Mouse (Mus musculus) NIH3T3 (cell line): Measurements from ENCODE around the gene Rab3a.
A peak's percentile ranks its signal among the peaks of the same experiment; 100 is the strongest.

ENCODE experiments used
- DNase-seq: peaks from one replicate; pipeline ENCODE4 v3.0.0-alpha.2; 2012; ENCODE audit warnings: low read depth

Gene Rab3a

DNA sequence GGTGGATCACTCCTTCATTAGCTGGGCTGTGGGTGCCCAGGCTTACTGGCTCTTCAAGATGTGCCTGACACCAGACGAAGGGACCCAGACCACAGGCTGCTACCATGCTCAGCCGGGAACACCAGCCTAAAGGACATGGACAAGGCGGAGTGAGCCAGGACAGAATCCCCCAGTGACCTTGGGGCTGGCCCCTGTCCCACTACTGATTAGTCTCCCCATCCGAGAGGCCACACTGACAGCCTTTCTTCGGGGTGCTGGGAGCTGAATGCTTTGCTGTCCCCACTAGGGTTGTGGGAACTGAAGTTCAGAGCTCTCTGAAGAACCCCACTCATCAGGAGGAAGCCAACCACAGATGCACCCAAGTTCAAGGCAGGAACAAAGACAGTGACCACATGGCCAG, 20.7 kb downstream of the Rab3a start:
- no peak for DNase-seq

DNA sequence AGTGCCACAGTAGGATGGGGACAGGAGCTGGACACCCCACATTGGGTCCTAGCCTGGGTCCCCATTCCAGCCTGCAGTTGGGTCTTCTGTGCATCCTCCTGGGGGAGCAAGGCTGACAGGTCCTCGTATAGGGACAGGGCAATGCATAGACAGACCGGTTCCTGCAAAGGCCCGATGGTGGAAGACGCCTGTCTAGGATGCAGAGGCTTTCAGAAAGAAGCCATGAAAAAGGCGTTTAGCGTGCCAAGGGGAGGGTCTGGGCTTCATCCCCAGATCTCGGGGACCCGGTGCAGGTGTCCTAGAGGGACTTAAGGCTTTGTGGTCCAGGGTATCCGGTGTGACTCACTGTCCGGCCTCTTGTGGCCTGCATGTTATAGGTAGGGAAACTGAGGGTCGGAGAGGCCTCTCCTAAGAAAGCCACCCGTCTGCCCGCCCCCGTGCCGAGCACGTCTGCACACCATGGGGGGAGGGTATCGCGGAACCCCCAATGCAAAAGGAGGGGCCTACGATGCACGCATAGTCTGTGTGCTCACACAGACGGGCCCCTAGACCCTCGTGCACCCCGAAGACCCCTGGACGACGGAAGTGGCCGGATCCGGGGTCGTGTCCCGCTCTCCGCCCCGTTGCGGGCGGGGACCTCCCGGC, 21.5 kb downstream of the Rab3a start:
- peak; percentile 27 for DNase-seq

GRCm38 (mm10) chr8:70776496-70777444, 22.3 kb downstream of the Rab3a start, which contains the start of gene Pik3r2:
Gene Pik3r2 (minus strand): TSS chr8:70776713.
- peak; percentile 99 for DNase-seq

- DNase-seq = no peak
Observed at GRCm38 (mm10) chr8:70780093-70780492, 25.6 kb downstream of the Rab3a start.

DNA sequence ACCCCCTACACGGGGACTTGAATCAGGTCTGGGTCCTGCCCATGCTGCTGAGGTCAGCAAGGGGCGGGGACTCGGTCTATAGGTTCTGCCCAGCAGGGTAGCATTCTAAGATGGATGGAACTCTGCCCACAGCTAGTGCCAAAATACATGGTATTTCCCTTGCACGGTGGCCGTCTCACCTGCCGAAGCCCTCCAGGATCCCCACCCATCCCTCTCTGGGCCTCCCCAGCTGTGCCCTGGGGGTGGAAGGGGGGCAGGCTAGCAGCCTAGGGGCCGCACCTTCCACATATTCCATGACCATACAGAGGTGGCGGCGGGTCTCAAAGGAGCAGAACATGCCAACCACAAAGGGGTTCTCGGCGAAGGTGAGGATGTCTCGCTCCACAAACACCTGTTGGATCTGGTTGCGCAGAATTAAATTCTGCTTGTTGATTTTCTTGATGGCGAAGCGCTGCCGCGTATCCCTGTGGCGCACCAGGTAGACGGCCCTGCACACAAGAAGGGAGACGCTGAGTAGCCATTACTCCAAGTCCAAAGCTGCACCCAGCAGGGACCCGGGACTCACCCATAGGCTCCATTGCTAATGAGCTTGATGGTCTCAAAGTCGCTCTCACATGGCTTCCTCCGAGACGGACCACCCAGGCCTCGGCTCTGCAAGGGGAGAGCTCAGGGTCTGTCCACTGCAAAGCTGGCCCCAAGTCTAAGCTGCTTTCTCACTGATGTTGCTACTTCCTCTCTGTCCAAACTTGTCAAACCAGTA, 32.0 kb downstream of the Rab3a start:
- DNase-seq = no peak

DNA sequence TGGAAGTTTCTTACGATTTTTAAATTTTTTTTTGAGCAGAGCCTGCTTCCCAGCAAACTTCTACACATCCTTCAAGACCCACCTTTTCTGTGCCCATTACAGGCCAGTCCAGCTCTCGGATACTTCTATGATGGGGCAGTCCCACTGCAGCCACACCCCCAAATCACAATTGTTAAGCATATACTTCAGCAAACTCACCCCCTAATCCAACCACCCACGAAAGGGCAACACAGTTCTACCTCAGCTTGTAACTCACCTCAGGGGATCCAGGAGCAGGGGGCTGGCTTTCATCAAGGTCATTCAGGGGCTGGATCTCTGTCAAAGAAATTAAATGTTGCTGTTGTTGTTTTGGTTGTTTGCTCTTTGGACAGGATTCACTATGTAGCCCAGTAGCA, 32.6 kb downstream of the Rab3a start:
- DNase-seq = no peak

DNA sequence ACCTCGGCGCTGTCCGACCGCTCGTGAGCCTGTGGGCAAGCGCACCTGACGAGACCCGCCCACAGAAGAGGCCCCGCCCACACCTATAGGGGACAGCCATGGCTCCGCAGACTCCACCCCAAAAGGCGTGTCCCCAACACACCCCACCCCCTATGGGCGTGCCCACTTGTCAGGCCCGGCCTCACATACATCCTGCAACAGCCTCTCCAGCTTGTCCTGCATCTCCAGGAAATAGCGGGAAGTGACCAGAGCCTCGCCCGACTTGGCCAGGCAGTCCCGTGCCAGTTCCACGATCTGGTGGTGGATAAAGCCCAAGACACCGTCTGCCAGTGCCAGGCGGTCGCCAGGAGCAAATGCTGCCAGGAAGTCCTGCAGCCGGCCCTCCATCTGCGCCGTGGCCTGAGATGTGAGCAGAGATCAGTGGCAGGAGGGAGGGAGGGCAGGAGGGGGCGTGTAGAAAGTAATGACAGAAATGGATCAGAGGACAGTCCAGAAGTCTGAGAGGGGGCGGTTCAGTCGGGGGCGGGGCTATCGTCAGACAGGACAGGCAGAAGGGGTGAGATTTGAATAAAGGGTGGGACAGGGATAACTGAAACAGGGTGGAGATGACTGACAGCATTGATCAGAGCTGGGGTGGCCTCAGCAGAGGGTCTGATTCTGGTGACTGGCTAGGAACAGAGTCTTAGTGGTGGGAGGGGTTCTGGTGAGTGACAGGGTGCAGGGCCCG, 33.6 kb downstream of the Rab3a start:
- peak; percentile 20 for DNase-seq

DNA sequence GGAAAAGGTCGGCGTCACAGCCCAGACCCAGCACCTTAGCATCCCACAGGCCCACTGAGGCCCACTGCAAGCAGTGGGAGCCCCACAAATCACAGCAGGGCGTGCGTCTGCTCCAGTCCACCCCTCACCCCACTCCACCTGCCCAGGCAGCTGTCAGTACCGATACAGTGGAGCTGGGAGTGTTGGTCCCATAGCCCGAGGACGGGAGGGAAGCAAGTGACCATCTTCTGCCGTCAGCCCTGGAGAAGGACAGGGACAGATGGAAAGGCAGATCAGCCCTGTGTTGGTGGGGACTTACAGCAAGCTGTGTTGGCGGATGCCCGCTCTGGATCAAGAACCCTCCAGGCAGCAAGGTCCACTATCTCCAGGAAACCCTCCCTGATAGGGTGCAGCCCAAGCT, 34.6 kb downstream of the Rab3a start:
- DNase-seq = no peak

- no peak for DNase-seq
Observed at GRCm38 (mm10) chr8:70790846-70791245, 36.4 kb downstream of the Rab3a start.

GRCm38 (mm10) chr8:70791294-70791701, 36.8 kb downstream of the Rab3a start:
- peak; percentile 31 for DNase-seq

- DNase-seq = peak; percentile 99
Observed at GRCm38 (mm10) chr8:70791975-70792691, 37.7 kb downstream of the Rab3a start.

- no peak for DNase-seq
Observed at GRCm38 (mm10) chr8:70792700-70793099, 38.2 kb downstream of the Rab3a start.

DNA sequence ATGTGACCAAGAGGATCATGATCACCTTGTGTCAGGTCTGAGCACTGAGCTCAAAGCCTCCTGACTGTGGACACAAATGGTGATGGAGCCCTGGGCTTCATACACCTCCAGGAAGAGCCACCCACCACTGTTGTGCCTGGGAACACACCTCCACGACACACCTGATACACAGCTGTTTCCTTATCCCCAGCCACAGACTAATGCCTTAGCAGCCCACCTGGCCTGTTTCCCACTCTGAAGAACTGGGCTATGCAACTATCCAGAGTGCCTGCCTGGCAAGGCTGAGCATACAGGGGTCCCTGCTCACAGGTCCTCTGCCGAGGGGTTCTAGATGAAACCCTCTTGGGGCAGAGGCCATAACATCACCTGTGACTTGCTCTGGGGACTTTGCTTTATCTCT, 39.7 kb downstream of the Rab3a start:
- no peak for DNase-seq

GRCm38 (mm10) chr8:70795370-70795769, 40.9 kb downstream of the Rab3a start:
- DNase-seq = no peak

DNA sequence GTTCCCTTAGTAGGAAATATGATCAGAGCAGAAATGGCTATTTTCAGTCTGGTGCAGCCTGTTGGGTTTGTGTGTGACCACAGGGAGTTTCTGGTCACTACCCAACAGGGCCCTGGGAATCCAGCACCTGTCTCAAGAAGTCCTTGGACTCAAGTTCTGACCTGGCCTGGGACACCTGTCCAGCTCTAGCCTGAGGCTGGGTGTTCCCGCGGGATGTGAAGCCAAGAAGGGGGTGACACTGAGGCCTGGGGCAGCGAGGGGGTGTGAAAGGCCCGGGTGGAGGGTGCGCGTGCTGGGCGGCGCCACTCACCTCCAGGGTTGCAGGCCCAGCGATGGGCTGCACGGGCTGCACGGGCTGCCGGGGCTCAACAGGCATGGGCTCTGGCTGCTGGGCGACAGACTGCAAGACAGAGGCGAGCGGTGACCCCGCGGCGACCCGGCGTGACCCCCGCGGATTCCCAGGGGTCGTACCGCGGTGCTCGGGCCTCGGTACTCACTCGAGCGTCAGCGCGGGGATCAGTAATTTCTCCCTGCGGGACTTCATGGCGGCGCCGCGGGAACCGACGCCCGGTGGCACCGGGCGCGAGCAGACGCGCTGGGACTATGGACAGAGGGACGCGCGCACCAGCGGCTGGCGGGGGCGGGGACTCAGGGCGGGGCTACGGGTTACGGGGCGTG, 42.1 kb downstream of the Rab3a start:
- DNase-seq = peak; percentile 29

- DNase-seq = peak; percentile 96
Observed at GRCm38 (mm10) chr8:70797081-70798070, 42.9 kb downstream of the Rab3a start.

DNA sequence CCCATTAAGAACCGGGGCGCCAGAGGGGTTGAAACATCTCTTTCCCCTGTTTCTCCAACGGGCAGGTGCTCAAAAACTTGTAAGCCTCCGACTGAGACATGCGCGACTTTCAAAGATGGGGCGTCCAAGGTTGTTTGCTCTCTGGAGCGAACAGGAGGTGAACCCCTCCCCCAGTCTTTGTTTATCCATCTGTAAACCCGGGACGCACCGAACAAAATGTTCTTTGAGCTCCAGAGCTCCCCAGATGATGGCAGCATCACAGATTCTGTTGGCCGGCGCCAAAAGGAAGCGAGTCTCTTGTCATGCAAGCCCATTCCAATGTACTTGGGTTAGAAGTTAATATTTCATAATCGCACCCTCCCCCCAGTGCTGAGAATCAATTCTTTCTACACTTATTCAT, 43.8 kb downstream of the Rab3a start:
- DNase-seq = no peak

DNA sequence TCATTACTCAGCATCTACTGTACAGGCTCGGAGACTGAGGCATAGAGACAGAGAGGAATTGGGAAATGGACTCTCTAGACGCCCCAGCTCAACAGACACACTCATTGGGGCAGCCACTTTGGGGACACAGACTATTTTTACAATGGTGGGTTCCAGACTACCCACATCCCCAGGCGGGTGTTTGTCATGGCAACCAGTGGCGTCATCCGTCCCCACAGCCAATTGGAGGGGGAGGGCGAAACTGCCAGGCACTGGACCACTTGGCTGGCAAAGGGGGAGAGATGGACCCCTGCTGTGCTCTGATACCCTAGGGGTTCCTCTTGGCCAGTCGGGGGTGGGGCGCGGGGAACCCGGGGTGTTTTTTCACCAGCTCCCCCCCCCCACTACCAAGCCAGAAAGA, 46.2 kb downstream of the Rab3a start:
- no peak for DNase-seq

DNA sequence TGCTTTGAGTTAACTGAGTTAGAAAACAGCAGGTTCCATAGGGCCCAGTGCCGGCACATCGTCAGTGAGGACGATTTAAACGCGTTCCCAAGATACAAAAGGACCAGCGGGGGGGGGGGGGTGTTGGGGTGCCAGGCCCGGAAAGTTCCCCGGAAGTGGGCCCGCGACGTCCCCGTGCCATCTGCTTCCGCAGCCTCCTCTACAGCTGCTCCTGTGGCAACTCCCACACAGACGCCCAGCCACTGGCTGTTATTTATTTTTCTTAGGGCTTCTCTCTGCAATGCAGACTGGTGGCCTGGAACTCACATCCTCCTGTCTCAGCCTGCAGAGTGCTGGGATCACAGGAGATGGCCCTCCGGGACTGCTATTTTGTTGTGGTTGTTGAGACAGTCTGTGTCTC, 46.7 kb downstream of the Rab3a start:
- no peak for DNase-seq
